Mouse (Mus musculus) brain, embryonic 14.5 days (tissue): ENCODE data around the gene Diexf.

Experiments
- CTCF ChIP-seq: fragments of 200-500 bp; IDR thresholded peaks from 2 replicates; pipeline ENCODE4 v1.5.1; 2012; ENCODE audit warnings: inconsistent platforms, mild to moderate bottlenecking, moderate library complexity, borderline replicate concordance; ENCODE audit not compliant: insufficient read depth, insufficient read length; ENCODE audit errors: extremely low read depth
- POLR2A ChIP-seq: fragments of 200-500 bp; IDR thresholded peaks from 2 replicates; pipeline ENCODE4 v1.6.1; 2012; ENCODE audit warnings: mild to moderate bottlenecking, inconsistent platforms, borderline replicate concordance; ENCODE audit not compliant: poor library complexity, insufficient read depth, insufficient read length, severe bottlenecking; ENCODE audit errors: extremely low read depth

DNA sequence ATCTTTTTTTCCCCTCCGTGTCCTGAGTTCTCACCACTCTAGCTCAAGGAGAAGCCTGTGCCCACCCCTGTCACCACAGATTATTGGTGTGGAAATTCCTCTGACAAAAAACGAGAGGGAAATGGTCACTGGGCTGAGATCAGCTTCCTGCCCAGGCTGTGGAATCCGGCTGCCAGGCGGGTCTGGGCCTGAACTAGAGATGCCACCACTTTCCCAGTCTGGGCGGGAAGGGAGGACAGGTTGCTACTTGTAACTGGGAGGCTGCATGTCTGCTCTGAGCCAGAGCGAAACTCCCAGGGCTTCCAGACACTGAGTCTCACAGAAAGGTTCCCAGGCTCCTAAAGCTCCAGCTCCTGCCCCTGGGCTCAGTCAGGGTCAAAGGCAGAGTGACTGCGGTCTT lies 11.0 kb upstream of the Diexf start:
- TF ChIP-seq CTCF (no peak), POLR2A (no peak)
